ENCODE assay signal across 14 mouse cellular contexts in genomic region chr10:93069721-93070120, GRCm38 (mm10). TPM values are rescaled to one million over a fixed set of nuclear protein-coding genes. Genes with fewer than 3 reads are reported as not detected.
DNase-seq lines count a peak whose midpoint lies in the region; ATAC-seq and TF ChIP-seq lines count a peak whose summit lies in the region.
"Had no signal": no experiment of that assay in that cellular context is flagged by ENCODE, and none has a peak within 500 bp of the region (broad histone marks: within the 10 kb centered on the region; RNA-seq: fewer than 3 reads in every experiment).

No protein-coding gene starts in this region.

- no peak for DNase-seq in hindbrain, postnatal 0 days (ENCODE audit: low spot score)
- no peak for DNase-seq in hindbrain, embryonic 11.5 days (ENCODE audit: low spot score)
- no peak for DNase-seq in CH12.LX (ENCODE audit: extremely low read depth)
- no peak for DNase-seq in liver, embryonic 11.5 days (ENCODE audit: low spot score)
- DNase-seq in embryo, embryonic 10.5 days (ENCODE audit: low spot score), result no peak
- DNase-seq in neural tube, embryonic 10.5 days (ENCODE audit: extremely low spot score, low spot score), result no peak
- DNase-seq: cerebellum, postnatal 14 days had no signal

- no peaks in the 10 kb centered on the region for H3K36me3 ChIP-seq in forebrain, embryonic 16.5 days (ENCODE audit: control insufficient read depth, insufficient read depth)
- no peaks in the 10 kb centered on the region for H3K36me3 ChIP-seq in forebrain, embryonic 15.5 days
- no peaks in the 10 kb centered on the region for H3K36me3 ChIP-seq in hindbrain, postnatal 0 days (ENCODE audit: insufficient read depth, low read length)
- no peaks in the 10 kb centered on the region for H3K36me3 ChIP-seq in hindbrain, embryonic 11.5 days (ENCODE audit: control insufficient read depth, insufficient read depth, low read length)
- H3K36me3 ChIP-seq in CH12.LX (replicated peaks in 1 of 2; ENCODE audit: control insufficient read depth in 1 of 2, insufficient read depth in 1 of 2, low read length in 1 of 2), result no peaks in the 10 kb centered on the region
- no peaks in the 10 kb centered on the region for H3K36me3 ChIP-seq in liver, embryonic 11.5 days (ENCODE audit: control insufficient read depth, insufficient read depth, low read length)
- H3K36me3 ChIP-seq: kidney, embryonic 15.5 days; limb, embryonic 12.5 days; midbrain, embryonic 12.5 days; neural tube, embryonic 12.5 days had no signal

- no peak; the same call in 1 of the 2 replicates for TF ChIP-seq EP300 in CH12.LX (IDR thresholded peaks at IDR 0.05; ENCODE audit: low read length)

- TF ChIP-seq RAD21 in CH12.LX (IDR thresholded peaks at IDR 0.05; ENCODE audit: low read depth, low read length), result no peak

- TF ChIP-seq POLR2A in CH12.LX (IDR thresholded peaks at IDR 0.05; ENCODE audit: low read depth, low read length), result no peak

- no peak overlapping the region for H3K9ac ChIP-seq in forebrain, embryonic 16.5 days (replicated peaks; ENCODE audit: low read depth, low read length)
- H3K9ac ChIP-seq in forebrain, embryonic 15.5 days (replicated peaks), result no peak overlapping the region
- H3K9ac ChIP-seq in hindbrain, postnatal 0 days (replicated peaks; ENCODE audit: low read length), result no peak overlapping the region
- no peak overlapping the region for H3K9ac ChIP-seq in hindbrain, embryonic 11.5 days (ENCODE audit: low read depth, low read length)
- H3K9ac ChIP-seq in CH12.LX (ENCODE audit: insufficient read depth, low read depth), result peak overlapping the region; percentile 6; the same call in 1 of the 2 replicates
- H3K9ac ChIP-seq in liver, embryonic 11.5 days (ENCODE audit: low read depth, low read length), result no peak overlapping the region
- H3K9ac ChIP-seq: hindbrain, embryonic 14.5 days; kidney, embryonic 15.5 days; limb, embryonic 12.5 days; midbrain, embryonic 12.5 days; neural tube, embryonic 12.5 days had no signal

- H3K27ac ChIP-seq in forebrain, embryonic 16.5 days (ENCODE audit: low read length), result 0 out of 2 replicates have a peak overlapping the region, but pooled peaks have one; percentile 34
- H3K27ac ChIP-seq in forebrain, embryonic 15.5 days (replicated peaks), result no peak overlapping the region
- peak overlapping the region; percentile 60; the same call in 1 of the 2 replicates for H3K27ac ChIP-seq in hindbrain, postnatal 0 days
- H3K27ac ChIP-seq in hindbrain, embryonic 11.5 days (ENCODE audit: low read depth, low read length), result no peak overlapping the region
- peak overlapping the region; percentile 21; the same call in 1 of the 2 replicates for H3K27ac ChIP-seq in CH12.LX (ENCODE audit: insufficient read depth, low read depth)
- H3K27ac ChIP-seq in liver, embryonic 11.5 days (ENCODE audit: low read depth, low read length), result peak overlapping the region; percentile 72; the same call in 1 of the 2 replicates
- H3K27ac ChIP-seq: hindbrain, embryonic 14.5 days; limb, embryonic 12.5 days; midbrain, embryonic 12.5 days; neural tube, embryonic 12.5 days had no signal

- H3K4me3 ChIP-seq in forebrain, embryonic 16.5 days (replicated peaks; ENCODE audit: low read length), result no peak overlapping the region
- no peak overlapping the region for H3K4me3 ChIP-seq in forebrain, embryonic 15.5 days
- no peak overlapping the region for H3K4me3 ChIP-seq in hindbrain, postnatal 0 days (ENCODE audit: low read length)
- no peak overlapping the region for H3K4me3 ChIP-seq in hindbrain, embryonic 11.5 days (ENCODE audit: low read depth, low read length)
- H3K4me3 ChIP-seq in CH12.LX (replicated peaks in 1 of 3; ENCODE audit: low read depth in 2 of 3, low read length in 2 of 3, poor library complexity in 1 of 3), result no peak overlapping the region
- no peak overlapping the region for H3K4me3 ChIP-seq in liver, embryonic 11.5 days (ENCODE audit: low read depth, low read length)
- H3K4me3 ChIP-seq: kidney, embryonic 15.5 days; limb, embryonic 12.5 days; midbrain, embryonic 12.5 days; neural tube, embryonic 12.5 days had no signal

- WGBS in forebrain, embryonic 16.5 days, result 65% methylated on average over 6 of the region's 6 CpGs
- WGBS in forebrain, embryonic 15.5 days, result 72% methylated on average over 6 of the region's 6 CpGs
- WGBS in hindbrain, postnatal 0 days, result 74% methylated on average over 6 of the region's 6 CpGs
- WGBS in hindbrain, embryonic 11.5 days, result 89% methylated on average over 6 of the region's 6 CpGs
- 62% methylated on average over 6 of the region's 6 CpGs for WGBS in liver, embryonic 11.5 days

- no peaks in the 10 kb centered on the region for H3K79me2 ChIP-seq in CH12.LX (replicated peaks; ENCODE audit: control insufficient read depth, extremely low read depth, insufficient read depth, poor library complexity, severe bottlenecking)

- no peaks in the 10 kb centered on the region for H3K27me3 ChIP-seq in forebrain, embryonic 16.5 days (replicated peaks; ENCODE audit: control insufficient read depth, insufficient read depth, low read length)
- no peaks in the 10 kb centered on the region for H3K27me3 ChIP-seq in forebrain, embryonic 15.5 days
- no peaks in the 10 kb centered on the region for H3K27me3 ChIP-seq in hindbrain, postnatal 0 days (ENCODE audit: insufficient read depth, low read length)
- no peaks in the 10 kb centered on the region for H3K27me3 ChIP-seq in hindbrain, embryonic 11.5 days (ENCODE audit: control insufficient read depth, insufficient read depth, low read length)
- no peaks in the 10 kb centered on the region for H3K27me3 ChIP-seq in CH12.LX (replicated peaks)
- H3K27me3 ChIP-seq in liver, embryonic 11.5 days (replicated peaks; ENCODE audit: control insufficient read depth, insufficient read depth, low read length), result no peaks in the 10 kb centered on the region
- H3K27me3 ChIP-seq: kidney, embryonic 15.5 days; limb, embryonic 12.5 days; midbrain, embryonic 12.5 days; neural tube, embryonic 12.5 days had no signal

- TF ChIP-seq CTCF in hindbrain, postnatal 0 days (IDR thresholded peaks at IDR 0.05; ENCODE audit: low read depth), result no peak
- TF ChIP-seq CTCF in CH12.LX (conservative IDR thresholded peaks at IDR 0.05 in 1 of 2, IDR thresholded peaks at IDR 0.05 in 1 of 2; ENCODE audit: low read depth in 2 of 2, low read length in 2 of 2), result no peak

- H3K4me1 ChIP-seq in forebrain, embryonic 16.5 days (replicated peaks; ENCODE audit: control insufficient read depth, insufficient read depth, low read length), result 0 out of 2 replicates have a peak, but pooled peaks cover 2% of the 10 kb centered on the region
- H3K4me1 ChIP-seq in forebrain, embryonic 15.5 days, result no peaks in the 10 kb centered on the region
- H3K4me1 ChIP-seq in hindbrain, postnatal 0 days (ENCODE audit: insufficient read depth, low read length), result no peaks in the 10 kb centered on the region
- no peaks in the 10 kb centered on the region for H3K4me1 ChIP-seq in hindbrain, embryonic 11.5 days (replicated peaks; ENCODE audit: control insufficient read depth, insufficient read depth, low read length)
- peaks cover 14 to 62% of the 10 kb centered on the region in 2 experiments for H3K4me1 ChIP-seq in CH12.LX (ENCODE audit: control insufficient read depth in 1 of 2, insufficient read depth in 2 of 2)
- peaks cover 13% of the 10 kb centered on the region for H3K4me1 ChIP-seq in liver, embryonic 11.5 days (replicated peaks; ENCODE audit: control insufficient read depth, insufficient read depth, low read length)
- H3K4me1 ChIP-seq: limb, embryonic 12.5 days; midbrain, embryonic 12.5 days; neural tube, embryonic 12.5 days had no signal

- no peak for ATAC-seq in forebrain, embryonic 16.5 days
- no peak for ATAC-seq in forebrain, embryonic 15.5 days (replicated peaks)
- no peak for ATAC-seq in hindbrain, postnatal 0 days
- ATAC-seq in hindbrain, embryonic 11.5 days (ENCODE audit: low FRiP score), result no peak
- no peak for ATAC-seq in liver, embryonic 11.5 days (replicated peaks; ENCODE audit: low FRiP score)

- in situ Hi-C loops in CH12.LX (cut with MboI; ENCODE audit: low pct_ligation_motif_present, low pct_unique_long_range_greater_than_20kb, low sequenced_read_pairs), result loop anchor here (10.0 to 25.0 kb wide), 5 partner anchors 95 to 743 kb away; partner anchors contain the start of genes Cdk17 and Snrpf

- H3K4me2 ChIP-seq in forebrain, embryonic 16.5 days (ENCODE audit: low read length), result no peak overlapping the region
- H3K4me2 ChIP-seq in forebrain, embryonic 15.5 days (replicated peaks), result no peak overlapping the region
- no peak overlapping the region for H3K4me2 ChIP-seq in hindbrain, postnatal 0 days (ENCODE audit: low read depth, low read length)
- no peak overlapping the region for H3K4me2 ChIP-seq in hindbrain, embryonic 11.5 days (replicated peaks; ENCODE audit: low read depth, low read length)
- H3K4me2 ChIP-seq in CH12.LX (ENCODE audit: insufficient read depth, low read depth, poor library complexity, severe bottlenecking), result 0 out of 2 replicates have a peak overlapping the region, but pooled peaks have one; percentile 41
- H3K4me2 ChIP-seq in liver, embryonic 11.5 days, result peak overlapping the region; percentile 44
- H3K4me2 ChIP-seq: hindbrain, embryonic 14.5 days; kidney, embryonic 15.5 days; limb, embryonic 12.5 days; midbrain, embryonic 12.5 days; neural tube, embryonic 12.5 days had no signal

- dilution Hi-C loops in CH12.LX (cut with MboI; ENCODE audit: extremely low pct_ligation_motif_present, extremely low pct_unique_long_range_greater_than_20kb, low sequenced_read_pairs), result no loop called here

- H3K9me3 ChIP-seq in forebrain, embryonic 16.5 days (ENCODE audit: control insufficient read depth, low read length), result no peaks in the 10 kb centered on the region
- H3K9me3 ChIP-seq in forebrain, embryonic 15.5 days, result no peaks in the 10 kb centered on the region
- H3K9me3 ChIP-seq in hindbrain, postnatal 0 days (ENCODE audit: low read length), result no peaks in the 10 kb centered on the region
- H3K9me3 ChIP-seq in hindbrain, embryonic 11.5 days (ENCODE audit: control insufficient read depth, low read length), result no peaks in the 10 kb centered on the region
- no peaks in the 10 kb centered on the region for H3K9me3 ChIP-seq in CH12.LX (replicated peaks; ENCODE audit: low read length)
- H3K9me3 ChIP-seq in liver, embryonic 11.5 days (ENCODE audit: control insufficient read depth, low read length), result no peaks in the 10 kb centered on the region
- H3K9me3 ChIP-seq: kidney, embryonic 15.5 days; limb, embryonic 12.5 days; midbrain, embryonic 12.5 days; neural tube, embryonic 12.5 days had no signal

RNA-seq across cellular contexts. Expression of gene Cfap54, which starts 11.7 kb away (rescaled TPM):
- 2.2 and 2.3 TPM in 2 replicates for polyA plus RNA-seq in forebrain, embryonic 16.5 days (2015; fragmentation: Nextera tagmentation; extraction: Ambion mirVana)
- 2.2 and 2.3 TPM in 2 replicates for polyA plus RNA-seq in forebrain, embryonic 15.5 days (2015; fragmentation: Nextera tagmentation; extraction: Ambion mirVana)
- total RNA-seq in hindbrain, postnatal 0 days (2014; rRNA removed), result 3.5 and 5.2 TPM in 2 replicates
- 3.0 and 4.2 TPM in 2 replicates for polyA plus RNA-seq in hindbrain, postnatal 0 days (2015; fragmentation: Nextera tagmentation; extraction: Ambion mirVana)
- 0.82 and 2.4 TPM in 2 replicates for polyA plus RNA-seq in hindbrain, embryonic 11.5 days (2014; fragmentation: Nextera tagmentation; extraction: Ambion mirVana)
- 0.38 and 0.84 TPM in 2 replicates for total RNA-seq in CH12.LX (2012; rRNA removed)
- total RNA-seq in CH12.LX (2014; rRNA removed), result 0.73 and 1.3 TPM in 2 replicates
- polyA plus RNA-seq in CH12.LX (2012; ENCODE audit: insufficient read length, low read depth), result 1.3 TPM in 2 replicates
- polyA plus RNA-seq in liver, embryonic 11.5 days (2014; fragmentation: Nextera tagmentation; extraction: Ambion mirVana), result 0.11 and 0.12 TPM in 2 replicates

Comparison
In these comparisons a context has a peak if more than half of its experiments do, and no peak if none do; other contexts are left out.
1. H3K27ac ChIP-seq: peak in forebrain, embryonic 16.5 days (single experiment), hindbrain, postnatal 0 days (single experiment), CH12.LX (single experiment) and liver, embryonic 11.5 days (single experiment); none in forebrain, embryonic 15.5 days (single experiment) and hindbrain, embryonic 11.5 days (single experiment).
2. H3K4me2 ChIP-seq: peak in CH12.LX (single experiment) and liver, embryonic 11.5 days (single experiment); none in forebrain, embryonic 16.5 days (single experiment), forebrain, embryonic 15.5 days (single experiment), hindbrain, postnatal 0 days (single experiment) and hindbrain, embryonic 11.5 days (single experiment).